Mouse (Mus musculus) CD4-positive naive resting alpha-beta T cell, adult 76 days (primary cell): ENCODE measurements around the gene Lrrd1. TPM values are rescaled to one million over a fixed set of nuclear protein-coding genes. Genes with fewer than 3 reads are reported as not detected.

ENCODE experiments used
- total RNA-seq: library from RNA; stranded (reverse); gene quantifications from one replicate; pipeline ENCODE4 v1.2.4, GENCODE M21; 2023

Gene Lrrd1
- total RNA-seq = not detected

DNA sequence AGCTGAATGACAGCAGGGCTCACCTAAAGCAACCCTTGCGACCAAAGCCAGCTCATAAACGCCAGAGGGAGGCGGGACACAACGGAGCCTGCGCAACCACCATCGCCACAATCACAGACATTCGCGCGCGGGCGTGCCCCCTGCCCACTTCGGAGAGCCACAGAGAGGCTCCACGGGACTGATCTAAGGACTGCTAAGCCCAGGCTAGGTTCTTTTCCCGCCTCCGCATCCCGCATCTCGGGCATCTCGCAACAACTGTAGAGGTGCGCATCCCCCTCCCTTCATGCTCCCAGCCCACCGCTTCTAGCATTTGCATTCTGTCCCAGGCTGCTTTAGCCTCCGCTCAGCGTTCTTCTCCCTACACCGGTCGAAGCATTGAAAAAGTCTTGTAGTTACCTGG, at the start of gene Lrrd1:
Lrrd1 (plus strand) TSS at position 148 of the 400 bp plus-strand sequence.

DNA sequence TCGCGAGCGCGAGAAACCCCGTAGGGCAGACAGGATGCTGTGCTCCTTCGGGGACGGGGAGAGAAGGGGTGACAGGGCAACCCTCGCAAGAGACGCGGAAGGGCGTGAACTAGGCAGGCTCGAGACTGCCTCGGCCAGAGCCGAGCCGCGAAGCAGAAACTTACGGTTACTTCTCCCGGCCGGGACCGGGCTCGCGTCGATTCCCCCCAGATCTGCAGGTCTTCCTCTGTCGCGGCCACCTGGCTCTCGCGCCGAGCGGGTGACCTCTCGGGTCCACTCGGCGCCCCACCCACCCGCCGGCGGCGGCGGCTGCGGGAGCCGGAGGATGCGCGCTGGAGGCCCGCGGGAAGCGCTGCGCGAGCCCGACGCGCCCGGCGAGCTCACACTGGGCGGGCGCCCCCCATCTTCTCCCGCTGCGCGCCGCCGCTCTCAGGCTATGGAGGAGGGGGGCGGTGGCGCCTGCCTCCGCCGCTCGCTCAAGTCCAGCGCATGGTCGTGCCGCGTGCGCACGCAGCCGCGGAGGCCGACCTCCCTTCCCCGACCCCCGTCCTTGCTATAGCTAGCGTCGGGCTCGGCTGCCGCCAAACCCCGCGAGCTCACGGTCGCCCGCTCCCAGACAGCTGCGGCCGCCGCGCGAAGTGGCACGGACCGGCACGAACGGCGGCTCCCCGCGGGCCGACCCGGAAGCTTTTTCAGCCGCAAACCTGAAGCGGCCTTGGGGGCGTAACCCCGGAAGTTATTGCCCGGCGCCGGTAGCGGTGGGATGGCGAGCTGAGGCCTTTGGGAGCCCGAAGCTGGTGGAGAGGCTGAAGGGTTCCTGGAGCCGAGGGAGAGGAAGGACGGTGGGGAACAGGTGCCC, 42.3 kb upstream of the Lrrd1 start, which contains the start of the genes Ankib1 and Krit1:
Ankib1 (minus strand) TSS at position 493 of the 859 bp plus-strand sequence.
Krit1 (plus strand) TSS at position 752 of the 859 bp plus-strand sequence.

DNA sequence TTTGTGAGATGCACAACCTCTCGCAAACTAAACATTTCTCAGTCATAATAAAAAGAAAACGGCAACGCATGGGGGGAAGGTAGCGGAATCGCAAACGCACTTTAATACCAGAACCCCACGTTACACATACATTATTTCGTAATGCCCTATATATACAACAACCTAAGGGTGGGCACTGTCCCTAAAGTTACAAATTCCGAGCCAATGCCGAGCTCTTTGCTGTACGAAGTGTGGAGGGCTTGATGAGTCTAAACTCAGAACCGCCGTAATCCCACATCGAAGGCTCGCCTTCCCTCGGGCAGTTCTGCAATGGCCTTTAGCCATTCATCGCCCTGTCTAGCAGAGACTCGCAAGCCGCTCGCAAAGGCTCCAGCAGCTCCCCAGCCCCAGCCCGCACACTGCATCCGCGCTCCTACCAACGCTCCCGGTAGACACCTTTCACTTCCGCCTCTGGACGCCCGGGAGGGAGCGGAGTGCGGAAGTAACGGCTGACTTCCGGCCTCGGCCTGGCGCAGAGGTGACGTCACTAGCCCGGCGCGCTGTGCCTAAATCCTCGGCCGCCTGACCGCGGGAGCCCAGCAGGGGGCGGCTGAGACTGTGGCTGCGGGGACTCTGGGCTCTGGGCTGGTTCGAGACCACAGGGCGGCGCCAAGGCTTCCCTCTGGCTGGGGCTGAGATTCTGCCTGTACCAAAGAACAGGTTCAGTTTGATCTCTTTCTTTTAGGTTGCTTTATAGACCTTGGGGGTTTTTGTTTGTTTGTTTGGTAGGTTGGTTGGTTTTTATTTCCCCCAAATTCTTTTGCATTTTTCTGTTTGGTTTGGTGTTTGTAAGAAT, 48.7 kb downstream of the Lrrd1 start, which contains the start of gene Mterf1a:
Mterf1a (minus strand) TSS at position 475 of the 835 bp plus-strand sequence.

Other genes starting within 250 kb of the Lrrd1 start
- 19.8 TPM for gene Pex1, start 249.1 kb upstream of the Lrrd1 start, total RNA-seq
- 77.7 TPM for gene Rbm48, start 248.6 kb upstream of the Lrrd1 start, total RNA-seq
- gene Tmbim7, start 194.0 kb upstream of the Lrrd1 start, total RNA-seq = not detected
- gene Gatad1, start 188.0 kb upstream of the Lrrd1 start, total RNA-seq = 35.1 TPM
- gene Ankib1, start 42.2 kb upstream of the Lrrd1 start, total RNA-seq = 90.4 TPM
- gene Krit1, start 42.0 kb upstream of the Lrrd1 start, total RNA-seq = 94.8 TPM
- 5.5 TPM for gene Mterf1a, start 48.8 kb downstream of the Lrrd1 start, total RNA-seq
- gene Akap9, start 82.9 kb downstream of the Lrrd1 start, total RNA-seq = 125 TPM